Mouse (Mus musculus) MN1 (cell line): ENCODE results near the gene Ano1.

Source experiments
- DNase-seq: peaks from one replicate; pipeline ENCODE4 v3.0.0-alpha.2; 2016; ENCODE audit warnings: low spot score

The Ano1 gene

DNA sequence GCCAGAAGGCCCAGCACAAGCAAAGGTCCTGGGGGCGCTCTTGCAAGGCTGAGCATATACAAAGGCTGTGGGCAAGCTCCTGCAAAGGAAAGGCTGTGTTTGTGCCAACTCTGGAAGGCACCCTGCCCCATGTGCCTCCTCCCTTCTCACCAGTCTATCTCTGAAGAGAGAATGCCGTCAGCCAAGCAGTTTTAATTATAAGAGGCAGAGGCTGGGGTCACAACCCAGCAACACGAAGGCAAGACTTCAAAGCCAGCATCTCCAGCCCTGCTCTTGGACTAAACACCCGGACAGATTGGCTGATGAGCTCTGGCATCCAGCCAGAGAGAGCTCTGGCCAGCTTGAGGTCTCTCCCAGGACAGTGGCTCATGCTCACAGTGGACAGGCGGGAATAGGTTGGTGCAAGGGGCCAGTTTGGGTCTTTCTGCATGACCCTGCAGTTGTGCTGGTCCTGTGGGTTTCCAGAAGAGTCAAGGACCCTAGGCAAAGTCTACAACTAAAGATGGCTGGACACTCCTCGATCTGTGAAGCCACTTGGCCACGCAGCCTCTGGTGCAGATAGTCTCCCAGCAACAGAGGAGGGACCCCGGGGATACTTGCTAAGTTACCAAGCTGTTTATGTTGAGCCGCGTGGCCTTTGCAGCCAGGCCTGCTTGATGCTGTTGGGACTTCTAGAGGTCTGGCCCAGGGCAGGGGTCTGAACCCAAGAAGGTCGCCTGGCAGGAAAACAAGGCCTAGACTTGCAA, 12.9 kb upstream of the Ano1 start:
- DNase-seq: no peak

GRCm38 (mm10) chr7:144764013-144764412, 12.2 kb upstream of the Ano1 start:
- no peak for DNase-seq

DNA sequence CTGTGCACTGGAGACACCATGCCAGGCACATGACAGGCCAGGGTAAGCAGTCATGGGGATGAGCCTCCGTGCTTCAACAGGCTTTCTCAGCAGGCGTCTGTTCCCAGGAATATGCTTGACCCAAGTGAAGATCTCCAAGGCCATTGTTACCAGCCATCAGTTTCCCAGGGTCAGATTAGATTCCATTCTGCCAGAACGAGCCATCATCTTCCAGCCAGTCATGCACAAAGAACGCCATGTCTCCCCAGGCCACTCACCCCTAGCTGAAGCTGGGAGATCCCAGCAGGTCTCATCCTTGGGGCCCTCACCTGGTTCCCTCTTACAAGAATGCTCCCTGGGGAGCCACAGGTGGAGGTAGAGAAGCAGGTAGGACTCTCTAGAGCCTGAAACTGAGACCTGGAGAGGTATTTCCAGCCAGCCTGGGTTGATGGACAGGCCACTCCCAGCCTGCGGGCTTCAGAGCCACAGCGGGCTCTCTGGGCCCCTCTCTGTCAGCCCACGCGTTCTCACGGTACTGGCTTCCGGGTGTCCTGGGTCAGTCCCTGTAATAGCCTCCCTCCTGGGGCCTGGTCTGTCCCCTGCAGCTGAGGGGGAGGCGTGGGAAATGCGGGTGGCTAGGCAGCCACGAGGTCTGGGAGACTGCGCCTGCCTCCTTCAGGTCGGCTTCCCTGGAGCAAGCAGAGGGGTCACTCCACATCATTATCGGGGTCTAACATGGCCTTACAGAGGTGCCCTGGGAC, 10.9 kb upstream of the Ano1 start:
- DNase-seq: no peak

DNA sequence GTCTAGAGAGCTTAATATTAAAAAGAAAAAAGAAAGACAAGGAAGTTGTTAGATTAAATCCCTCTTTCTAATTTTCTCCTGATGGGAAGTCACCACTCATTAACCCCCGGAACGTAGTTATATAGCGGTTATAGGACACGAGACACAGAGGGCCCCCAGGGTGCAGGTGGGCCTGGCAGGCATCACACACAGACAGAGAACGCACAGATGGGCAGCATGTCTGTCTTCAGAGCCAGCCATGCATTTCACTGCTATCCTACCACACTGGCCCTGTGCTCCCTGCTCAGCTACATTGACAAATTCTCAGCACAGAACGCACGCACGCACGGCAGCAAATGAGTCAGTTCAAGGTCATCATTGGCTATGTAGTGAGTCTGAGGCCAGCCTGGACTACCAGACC, 8.5 kb upstream of the Ano1 start:
- DNase-seq: no peak

GRCm38 (mm10) chr7:144759455-144759854, 7.7 kb upstream of the Ano1 start:
- no peak for DNase-seq

GRCm38 (mm10) chr7:144755511-144756378, 4.0 kb upstream of the Ano1 start:
- DNase-seq: no peak

DNA sequence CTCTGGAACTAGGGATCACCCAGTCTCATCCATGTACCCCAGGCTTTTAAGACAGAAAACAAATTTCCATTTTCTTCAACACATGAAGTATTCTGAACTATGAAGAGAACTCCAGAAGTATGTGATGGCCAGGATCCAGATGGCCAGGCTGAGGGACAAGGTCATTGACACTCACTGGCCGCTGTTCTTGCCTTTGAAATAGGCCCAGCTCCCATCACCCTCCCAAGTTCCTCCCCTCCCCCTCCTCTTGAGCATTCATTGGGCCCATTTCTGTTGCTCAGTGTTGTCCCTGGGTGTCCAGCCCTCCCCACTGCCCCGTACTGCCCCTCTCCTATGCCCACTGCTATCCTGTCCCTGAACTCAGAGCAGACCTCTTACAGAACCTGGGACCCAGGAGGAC, 2.9 kb upstream of the Ano1 start:
- no peak for DNase-seq

- DNase-seq: no peak
These were observed 1.9 kb upstream of the Ano1 start for GRCm38 (mm10) chr7:144753657-144754031.

DNA sequence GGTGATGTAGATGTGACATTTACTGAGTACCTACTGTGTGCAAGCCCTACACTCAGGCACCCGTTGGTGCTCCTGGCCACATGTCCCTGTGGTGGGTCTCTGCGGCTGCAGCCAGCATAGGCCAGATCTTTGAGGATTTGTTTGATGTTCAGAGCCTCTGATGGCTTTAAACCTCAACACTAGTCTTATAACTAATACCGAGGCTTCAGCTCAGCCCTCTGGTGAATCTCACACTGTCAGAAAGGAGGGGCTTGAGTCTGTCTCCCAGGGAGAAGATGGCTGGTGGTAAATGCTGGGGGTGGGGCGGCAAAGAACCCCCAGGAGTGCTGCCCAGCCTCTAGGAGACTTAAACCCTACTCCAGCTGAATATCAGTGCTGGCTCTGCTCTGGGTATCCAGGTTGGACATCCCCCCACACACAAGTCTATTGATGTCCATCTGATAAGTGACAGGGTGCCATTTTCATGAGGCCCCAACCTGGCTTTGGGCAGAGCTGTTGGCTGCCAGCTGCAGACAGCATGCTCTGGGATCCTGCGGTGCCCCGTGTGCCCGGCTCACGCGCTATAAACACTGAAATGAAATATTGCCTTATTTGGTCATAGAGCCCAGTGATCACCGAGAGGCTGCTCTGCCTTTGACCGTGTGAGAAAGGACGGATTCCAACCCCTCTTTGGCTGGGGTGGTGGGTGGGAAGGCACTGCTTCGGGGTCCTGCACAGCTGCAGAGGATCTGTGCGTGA, 1.3 kb upstream of the Ano1 start:
- DNase-seq: no peak

DNA sequence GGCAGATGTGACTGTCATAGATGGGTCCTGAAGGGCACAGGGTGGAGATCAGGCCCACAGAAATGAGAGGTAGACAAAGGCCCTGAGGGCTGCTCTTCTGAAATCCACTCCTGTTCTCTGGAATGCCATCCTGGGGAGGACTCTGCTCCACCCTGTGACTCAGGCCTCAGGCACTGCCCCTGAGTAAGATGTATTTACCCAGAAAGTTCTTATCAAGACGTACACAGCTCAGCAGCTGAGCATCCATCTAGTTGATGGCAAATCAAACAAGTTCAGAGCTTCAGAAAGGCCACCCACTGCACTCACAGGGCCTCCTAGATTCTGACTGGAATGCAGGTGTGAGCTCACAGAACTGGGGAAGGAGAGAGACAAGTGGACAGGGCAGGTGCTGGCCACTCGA, 4.0 kb downstream of the Ano1 start:
- no peak for DNase-seq

DNA sequence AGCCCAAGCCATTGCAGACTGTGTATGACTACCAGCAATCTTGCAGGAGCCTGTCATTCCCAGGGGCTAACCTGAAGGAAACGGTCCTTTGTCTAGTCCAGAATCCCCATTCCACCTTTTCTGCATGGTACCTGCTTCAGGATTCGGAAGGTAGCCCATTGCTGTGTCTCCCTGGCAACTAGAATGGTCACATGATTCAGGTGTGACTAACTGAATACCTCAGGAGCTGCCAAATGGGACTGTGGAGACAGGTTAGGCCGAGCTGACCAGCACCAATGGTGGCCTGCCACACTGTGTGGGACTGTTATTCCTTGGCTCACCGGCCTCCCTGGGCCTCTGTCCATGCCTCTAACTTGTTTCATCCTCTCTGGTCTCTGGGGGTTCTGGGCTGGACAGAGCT, 5.3 kb downstream of the Ano1 start:
- no peak for DNase-seq

GRCm38 (mm10) chr7:144743874-144744273, 7.9 kb downstream of the Ano1 start:
- no peak for DNase-seq

DNA sequence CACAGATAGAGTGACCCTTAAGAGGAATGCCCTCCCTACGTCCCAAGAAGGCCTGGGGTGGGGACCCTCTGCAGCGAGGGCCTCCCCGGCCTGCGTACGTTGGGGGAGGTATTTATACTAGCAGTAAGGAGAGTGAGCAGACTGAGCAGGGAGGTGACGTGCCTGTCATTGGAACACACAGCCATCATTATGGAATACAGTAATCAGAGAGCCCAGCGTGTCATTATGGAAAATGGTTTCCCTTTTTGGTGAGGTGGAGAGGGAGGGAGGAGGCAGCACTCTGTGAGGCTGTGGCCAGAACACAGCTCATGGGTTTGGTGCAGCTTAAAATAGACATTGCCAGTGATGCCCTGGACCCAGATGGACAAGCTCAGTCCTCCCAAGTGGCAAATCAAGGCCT, 11.1 kb downstream of the Ano1 start:
- DNase-seq: no peak

DNA sequence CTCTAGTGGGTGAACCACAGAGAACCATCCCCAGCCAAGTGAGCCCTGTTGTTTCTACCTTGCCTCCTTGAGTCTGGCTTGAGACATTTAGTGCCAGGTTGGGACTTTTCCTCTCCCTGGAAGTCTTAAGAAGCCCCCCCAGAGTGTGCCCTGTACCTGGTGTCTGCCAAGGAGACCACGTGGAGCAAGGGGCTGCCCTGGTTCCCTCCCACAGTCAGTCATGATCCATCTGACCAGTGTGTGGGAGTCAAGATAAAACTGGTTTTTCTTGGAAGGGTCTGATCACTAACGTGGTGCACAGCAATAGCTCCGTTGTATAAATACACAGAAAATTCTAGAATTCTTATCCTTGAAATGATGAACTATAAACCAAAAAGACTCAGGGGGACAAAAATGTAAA, 12.0 kb downstream of the Ano1 start:
- no peak for DNase-seq

DNA sequence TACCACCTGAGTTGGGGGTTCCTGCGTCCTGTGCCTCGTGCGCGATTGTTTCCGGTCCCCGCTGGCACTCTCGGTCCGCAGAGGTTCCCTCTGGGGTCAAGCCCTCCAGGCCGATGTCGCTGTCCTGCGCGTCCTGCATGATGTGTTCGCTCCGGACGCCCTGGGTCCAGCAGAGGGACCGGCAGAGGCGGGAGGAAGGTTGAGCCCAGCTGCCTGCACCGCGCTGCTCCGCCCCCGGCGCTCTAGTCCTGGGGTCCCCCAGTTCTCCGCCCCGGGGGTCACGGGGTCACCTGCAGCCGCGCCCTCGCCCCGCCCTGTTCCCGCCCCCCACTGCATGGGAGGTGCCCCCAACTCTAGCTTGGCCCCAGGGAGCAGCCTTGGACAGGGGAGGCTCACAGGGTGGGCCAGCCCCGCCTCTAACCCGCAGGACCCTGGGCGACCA, 13.4 kb downstream of the Ano1 start:
- no peak for DNase-seq

- no peak for DNase-seq
These were observed 19.9 kb downstream of the Ano1 start for GRCm38 (mm10) chr7:144731897-144732291.

DNA sequence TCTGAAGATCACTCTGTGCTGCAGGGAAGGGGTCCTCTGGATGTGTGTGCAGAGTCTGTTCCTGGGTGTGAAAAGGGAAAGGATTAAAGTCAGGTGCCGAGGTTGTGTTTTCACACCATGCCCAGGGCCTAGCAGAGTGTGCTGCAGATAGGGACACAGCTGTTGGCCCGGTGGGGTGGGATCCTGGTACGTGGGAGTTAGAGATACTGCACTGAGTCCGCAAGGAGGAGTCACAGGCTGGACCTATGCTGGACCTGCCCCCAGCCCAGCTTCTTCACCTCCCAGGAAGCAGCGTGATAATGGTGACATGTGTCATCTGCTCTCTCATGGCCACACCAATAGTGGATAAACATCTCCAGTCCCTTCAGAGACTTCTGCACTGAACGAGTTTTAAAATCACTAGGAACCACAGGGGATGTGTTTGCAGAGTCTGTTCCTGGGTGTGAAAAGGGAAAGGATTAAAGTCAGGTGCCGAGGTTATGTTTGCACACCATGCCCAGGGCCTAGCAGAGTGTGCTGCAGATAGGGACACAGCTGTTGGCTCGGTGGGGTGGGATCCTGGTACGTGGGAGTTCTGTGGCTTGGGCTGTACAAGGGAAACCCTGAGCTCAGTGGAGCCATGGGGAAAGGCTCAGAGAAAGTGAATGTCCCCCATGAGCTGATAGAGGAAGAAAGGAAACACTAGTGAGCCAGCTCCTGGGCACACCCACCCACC, 20.4 kb downstream of the Ano1 start:
- no peak for DNase-seq

- no peak for DNase-seq
These were observed 27.5 kb downstream of the Ano1 start for GRCm38 (mm10) chr7:144724283-144724682.

DNA sequence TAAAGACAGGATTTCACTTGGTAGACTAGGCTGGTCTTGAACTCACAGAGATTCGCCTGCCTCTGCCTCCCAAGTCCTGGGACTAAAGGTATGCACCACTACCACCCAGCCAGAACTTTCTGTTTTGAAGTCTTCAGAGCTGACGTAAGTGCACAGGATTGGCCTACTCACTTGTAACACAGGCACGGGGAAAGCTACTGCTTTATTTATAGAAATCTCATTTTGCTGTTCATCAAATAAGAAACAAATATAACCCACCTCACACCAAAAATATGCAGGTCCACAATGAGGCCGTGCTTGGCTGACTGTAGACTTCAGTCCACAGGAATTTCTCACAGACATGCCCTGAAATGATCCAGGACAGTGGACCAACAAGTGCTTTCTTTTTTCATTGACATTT, 31.8 kb downstream of the Ano1 start:
- no peak for DNase-seq

- DNase-seq: no peak
These were observed 34.0 kb downstream of the Ano1 start for GRCm38 (mm10) chr7:144717736-144718135.

GRCm38 (mm10) chr7:144697870-144698269, 53.9 kb downstream of the Ano1 start:
- no peak for DNase-seq
